Mouse (Mus musculus) lung, postnatal 0 days (tissue): ENCODE results near the gene Atp1a4.

Experiments used
- CTCF ChIP-seq: IDR thresholded peaks from 2 replicates; pipeline ENCODE4 v1.5.1; 2016; ENCODE audit warnings: antibody characterized with exemption, mild to moderate bottlenecking
- EP300 ChIP-seq: IDR thresholded peaks from 2 replicates; pipeline ENCODE4 v1.6.1; 2016; ENCODE audit warnings: antibody characterized with exemption, mild to moderate bottlenecking, control low read depth

GRCm38 (mm10) chr1:172228209-172228608 lies 30.0 kb downstream of the Atp1a4 start:
- TF ChIP-seq CTCF (no peak), EP300 (no peak)
